Mouse (Mus musculus) spleen, adult 12 weeks (tissue): ENCODE data around the gene Ptges2.

Source experiments
- DNase-seq: peaks from one replicate; pipeline ENCODE4 v3.0.0; 2022; ENCODE audit warnings: low spot score

The Ptges2 gene

GRCm38 (mm10) chr2:32415801-32416200 lies 20.1 kb downstream of the Ptges2 start:
- no peak for DNase-seq

GRCm38 (mm10) chr2:32416556-32416955 lies 20.9 kb downstream of the Ptges2 start:
- no peak for DNase-seq

GRCm38 (mm10) chr2:32417486-32417885 lies 21.8 kb downstream of the Ptges2 start:
- no peak for DNase-seq

GRCm38 (mm10) chr2:32418430-32419151 lies 22.9 kb downstream of the Ptges2 start:
- no peak for DNase-seq

- no peak for DNase-seq
Observed at GRCm38 (mm10) chr2:32419359-32419758, 23.7 kb downstream of the Ptges2 start.

GRCm38 (mm10) chr2:32420066-32420608 lies 24.4 kb downstream of the Ptges2 start:
- no peak for DNase-seq

- no peak for DNase-seq
Observed at GRCm38 (mm10) chr2:32420647-32421046, 25.0 kb downstream of the Ptges2 start.

GRCm38 (mm10) chr2:32421851-32422251 lies 26.2 kb downstream of the Ptges2 start:
- DNase-seq = no peak

GRCm38 (mm10) chr2:32423481-32424331 lies 28.0 kb downstream of the Ptges2 start:
- DNase-seq = no peak

- no peak for DNase-seq
Observed at GRCm38 (mm10) chr2:32424796-32425195, 29.1 kb downstream of the Ptges2 start.

- no peak for DNase-seq
Observed at GRCm38 (mm10) chr2:32425568-32425967, 29.9 kb downstream of the Ptges2 start.

GRCm38 (mm10) chr2:32426141-32426540 lies 30.4 kb downstream of the Ptges2 start:
- DNase-seq = no peak

- no peak for DNase-seq
Observed at GRCm38 (mm10) chr2:32427720-32428119, 32.0 kb downstream of the Ptges2 start.

- no peak for DNase-seq
Observed at GRCm38 (mm10) chr2:32428262-32428722, 32.6 kb downstream of the Ptges2 start.

GRCm38 (mm10) chr2:32429215-32429891 lies 33.7 kb downstream of the Ptges2 start:
- DNase-seq = no peak

- DNase-seq = no peak
Observed at GRCm38 (mm10) chr2:32430701-32431676, 35.3 kb downstream of the Ptges2 start.

GRCm38 (mm10) chr2:32436686-32437372 lies 41.1 kb downstream of the Ptges2 start:
- DNase-seq = no peak

- no peak for DNase-seq
Observed at GRCm38 (mm10) chr2:32437612-32438166, 42.0 kb downstream of the Ptges2 start.

GRCm38 (mm10) chr2:32438733-32439132 lies 43.0 kb downstream of the Ptges2 start:
- DNase-seq = no peak

GRCm38 (mm10) chr2:32439177-32439576 lies 43.5 kb downstream of the Ptges2 start:
- DNase-seq = no peak
